Mouse (Mus musculus) retina, adult 2 months (tissue): ENCODE data around the gene Nphp1.

Experiments
- DNase-seq: peaks from one replicate; pipeline ENCODE4 v3.0.0-alpha.2; 2012; ENCODE audit warnings: low read depth, low spot score

Nphp1 gene

DNA sequence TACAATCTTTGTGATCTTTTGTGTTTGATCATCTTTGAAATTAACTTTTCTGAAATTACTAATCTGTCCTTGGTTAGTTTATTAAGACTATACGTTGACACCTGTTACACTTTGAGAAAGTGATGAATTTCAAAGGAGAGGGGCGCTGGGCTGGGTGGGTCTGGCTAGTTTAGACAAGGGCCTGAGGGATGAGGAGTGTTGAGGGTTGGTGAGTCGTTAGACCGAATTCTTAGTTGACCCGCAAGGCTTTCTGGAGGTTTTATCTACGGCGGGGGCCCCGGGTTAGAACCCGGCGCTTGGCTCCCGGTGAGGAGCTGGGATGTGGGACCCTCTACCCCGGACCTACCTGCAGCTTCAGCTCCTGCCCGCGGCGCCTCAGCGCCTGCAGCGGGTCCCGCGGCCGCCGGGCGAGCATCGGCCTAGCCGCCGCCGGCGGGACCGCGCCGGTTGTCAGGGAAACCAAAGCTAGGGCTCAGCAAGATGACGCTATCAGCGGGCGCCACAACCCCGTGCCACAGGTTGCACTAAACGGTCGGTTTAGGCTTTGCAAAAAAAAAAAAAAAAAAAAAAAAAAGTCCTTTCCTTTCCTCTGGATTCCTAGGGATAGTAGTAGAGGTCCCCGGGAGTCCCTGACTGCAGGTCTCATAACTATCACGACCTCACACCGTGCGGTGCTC is at the start of gene Nphp1:
Gene Nphp1 (minus strand): TSS at position 458 of the 677 bp plus-strand sequence.
- DNase-seq, result peak; percentile 66

- DNase-seq, result peak; percentile 9
These were observed 44.1 kb upstream of the Nphp1 start for GRCm38 (mm10) chr2:127832833-127833190.

GRCm38 (mm10) chr2:127832103-127832832 is 43.6 kb upstream of the Nphp1 start:
- no peak for DNase-seq

GRCm38 (mm10) chr2:127831401-127832102 is 42.9 kb upstream of the Nphp1 start, which contains the start of gene Bub1:
Gene Bub1, minus strand, starts transcription at chr2:127831865.
- DNase-seq, result peak; percentile 71

DNA sequence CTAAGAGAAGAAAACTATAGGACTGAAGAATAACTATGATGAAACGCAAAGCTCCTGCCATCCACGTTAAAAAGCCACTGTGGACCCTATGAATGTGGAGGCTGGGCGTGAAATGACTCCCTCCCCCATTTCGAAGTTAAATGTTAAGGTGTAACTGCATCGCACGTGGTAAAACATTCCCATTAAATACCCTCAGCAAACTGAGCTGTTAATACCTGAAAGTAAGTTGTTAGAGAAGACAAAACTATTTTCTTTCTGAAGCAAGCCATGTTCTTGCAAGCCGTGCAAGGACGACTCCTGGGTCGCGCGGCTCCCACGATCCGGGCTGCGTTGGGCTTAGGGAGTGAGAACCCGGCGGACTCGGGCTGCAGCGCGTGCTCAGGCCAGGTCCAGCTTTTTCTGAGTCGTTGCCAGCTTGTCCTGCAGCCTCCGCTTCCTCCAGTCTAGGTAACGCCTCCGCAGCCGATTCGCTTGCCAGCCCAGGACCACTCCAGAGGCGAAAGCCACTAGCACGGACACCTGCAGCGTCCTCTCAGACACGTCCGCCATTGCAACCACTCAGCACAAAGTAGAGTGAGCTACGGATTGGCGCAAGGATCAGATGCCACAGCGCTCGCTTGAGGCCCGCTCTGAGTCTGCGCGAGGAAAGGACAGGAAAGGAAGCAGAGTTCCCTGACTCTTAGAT is 3.4 kb upstream of the Nphp1 start, which contains the start of gene Mtln:
Gene Mtln (minus strand): TSS at position 570 of the 685 bp plus-strand sequence.
- DNase-seq, result peak; percentile 80

DNA sequence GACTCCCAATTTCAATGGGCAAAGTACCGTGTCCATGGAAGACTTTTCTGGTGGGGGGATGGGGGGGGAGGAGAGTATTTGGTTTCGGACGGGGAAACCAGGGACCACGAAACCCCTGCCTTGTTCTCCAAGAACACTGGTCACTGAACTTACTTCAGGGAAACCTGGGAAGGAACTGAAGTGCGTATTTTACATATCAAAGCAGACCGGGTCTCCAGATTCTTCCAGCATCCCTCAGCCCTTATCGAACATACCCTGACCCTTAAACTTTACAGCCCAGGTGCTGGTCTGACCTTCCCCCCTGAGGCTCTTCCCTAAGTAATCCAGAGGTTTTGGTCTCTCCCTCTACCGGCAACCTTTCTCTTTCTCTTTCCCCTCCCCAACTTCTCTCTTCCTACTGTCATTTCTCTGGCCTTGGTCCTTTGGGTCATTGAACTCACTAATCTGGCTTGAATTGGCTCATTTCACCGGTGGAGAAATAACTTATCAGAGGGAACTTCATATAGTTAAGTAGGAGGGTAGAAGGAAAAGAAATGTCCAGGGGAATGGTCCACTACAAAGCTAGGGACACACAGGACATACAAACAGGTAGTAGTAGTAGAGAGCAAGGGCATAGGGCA is 1.1 kb upstream of the Nphp1 start:
- no peak for DNase-seq

GRCm38 (mm10) chr2:127789138-127789537 is 441 bp upstream of the Nphp1 start:
- peak; percentile 16 for DNase-seq

- DNase-seq, result no peak
These were observed 1.5 kb downstream of the Nphp1 start for GRCm38 (mm10) chr2:127787226-127787625.

GRCm38 (mm10) chr2:127778451-127778850 is 10.2 kb downstream of the Nphp1 start:
- DNase-seq, result no peak

DNA sequence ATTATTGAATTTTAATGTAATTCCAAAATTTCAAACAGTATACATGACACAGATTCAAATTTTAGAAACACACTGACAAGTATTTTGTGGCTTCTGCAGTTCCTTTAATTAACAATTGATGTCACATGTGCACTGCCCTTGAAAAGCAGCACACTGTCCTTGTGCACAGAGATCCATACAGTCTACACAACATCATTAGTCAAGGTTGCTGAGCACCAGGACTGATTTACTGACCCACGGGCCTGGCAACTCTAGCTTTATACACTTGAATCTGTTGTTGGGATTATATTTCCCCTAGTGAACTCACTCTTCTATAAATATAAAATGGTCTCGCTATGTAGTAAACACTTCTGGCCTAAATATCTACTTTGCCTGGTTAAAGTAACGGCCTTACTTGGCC is 13.7 kb downstream of the Nphp1 start:
- no peak for DNase-seq

GRCm38 (mm10) chr2:127774578-127774941 is 14.1 kb downstream of the Nphp1 start:
- DNase-seq, result no peak

- no peak for DNase-seq
These were observed 14.6 kb downstream of the Nphp1 start for GRCm38 (mm10) chr2:127773938-127774577.

DNA sequence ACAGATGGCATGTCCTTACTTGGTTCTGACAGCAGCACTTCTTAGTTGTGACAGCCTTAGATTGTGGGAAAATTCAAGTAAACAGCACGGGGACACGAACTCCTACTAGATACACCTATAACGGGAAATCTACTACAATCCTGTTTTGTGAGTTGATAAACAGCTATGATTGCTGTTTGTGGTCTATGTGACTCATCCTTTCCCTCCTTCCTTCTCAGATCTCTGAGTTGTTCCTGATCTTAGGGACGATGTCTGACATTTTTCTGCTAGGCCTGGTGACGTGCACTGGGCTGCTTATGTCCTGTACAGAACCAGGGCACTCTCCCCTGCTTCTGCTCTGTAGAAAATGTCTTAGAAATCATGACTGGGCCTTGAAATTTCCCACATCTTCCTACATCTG is 27.1 kb downstream of the Nphp1 start:
- DNase-seq, result no peak

- DNase-seq, result no peak
These were observed 28.2 kb downstream of the Nphp1 start for GRCm38 (mm10) chr2:127760429-127761000.

DNA sequence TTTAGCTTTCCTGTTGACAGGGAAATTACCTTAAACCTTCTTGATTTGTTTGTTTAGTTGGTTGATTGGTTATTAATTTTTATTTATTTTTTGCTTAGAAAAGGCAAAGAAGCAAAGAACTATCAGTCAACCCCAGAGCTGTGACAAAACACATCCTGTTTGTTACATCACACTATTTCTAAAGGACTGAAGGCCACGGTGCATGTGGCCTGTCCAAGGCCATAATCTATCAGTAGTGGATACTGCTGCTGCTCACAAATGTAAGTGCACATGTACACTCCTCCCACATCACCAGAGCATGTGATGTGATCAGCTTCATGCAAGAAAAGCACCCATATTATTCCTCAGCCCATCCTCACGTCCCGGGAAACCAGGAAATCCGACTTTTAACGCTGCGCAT is 28.7 kb downstream of the Nphp1 start:
- no peak for DNase-seq

GRCm38 (mm10) chr2:127759157-127759880 is 29.4 kb downstream of the Nphp1 start:
- DNase-seq, result no peak

DNA sequence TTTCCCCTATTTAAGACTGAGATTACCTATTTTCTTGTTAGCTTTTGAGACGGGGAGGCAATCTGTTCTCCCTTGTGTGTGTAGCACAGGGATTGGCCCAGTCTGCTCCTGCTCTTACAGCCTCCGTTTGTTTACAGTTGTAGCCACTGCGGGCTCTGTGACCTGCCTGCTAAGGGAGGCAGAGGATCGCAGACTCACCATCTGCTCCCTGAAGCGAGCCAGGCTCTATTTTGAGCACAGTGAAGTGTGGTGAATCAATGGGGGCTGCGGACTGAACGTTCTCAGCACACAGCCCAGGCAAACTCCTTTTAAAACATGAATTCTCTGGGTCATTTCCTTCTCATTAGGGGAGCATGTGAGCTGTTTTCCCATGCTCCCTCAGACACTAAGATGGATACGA is 31.5 kb downstream of the Nphp1 start:
- peak; percentile 36 for DNase-seq

- DNase-seq, result no peak
These were observed 34.6 kb downstream of the Nphp1 start for GRCm38 (mm10) chr2:127754113-127754512.

GRCm38 (mm10) chr2:127751849-127752610 is 36.7 kb downstream of the Nphp1 start:
- no peak for DNase-seq
